Mouse (Mus musculus): Measurements from ENCODE around the gene Thra.

The Thra gene

GRCm38 (mm10) chr11:98795015-98795713 is 54.7 kb downstream of the Thra start, which contains the start of gene Msl1:
Gene Msl1, plus strand, starts transcription at chr11:98795516.
- peak; percentile 94 for DNase-seq (ENCODE audit: extremely low spot score, low spot score)

- DNase-seq (ENCODE audit: extremely low spot score, low spot score) = no peak
Observed at GRCm38 (mm10) chr11:98795714-98796514, 55.5 kb downstream of the Thra start.

DNA sequence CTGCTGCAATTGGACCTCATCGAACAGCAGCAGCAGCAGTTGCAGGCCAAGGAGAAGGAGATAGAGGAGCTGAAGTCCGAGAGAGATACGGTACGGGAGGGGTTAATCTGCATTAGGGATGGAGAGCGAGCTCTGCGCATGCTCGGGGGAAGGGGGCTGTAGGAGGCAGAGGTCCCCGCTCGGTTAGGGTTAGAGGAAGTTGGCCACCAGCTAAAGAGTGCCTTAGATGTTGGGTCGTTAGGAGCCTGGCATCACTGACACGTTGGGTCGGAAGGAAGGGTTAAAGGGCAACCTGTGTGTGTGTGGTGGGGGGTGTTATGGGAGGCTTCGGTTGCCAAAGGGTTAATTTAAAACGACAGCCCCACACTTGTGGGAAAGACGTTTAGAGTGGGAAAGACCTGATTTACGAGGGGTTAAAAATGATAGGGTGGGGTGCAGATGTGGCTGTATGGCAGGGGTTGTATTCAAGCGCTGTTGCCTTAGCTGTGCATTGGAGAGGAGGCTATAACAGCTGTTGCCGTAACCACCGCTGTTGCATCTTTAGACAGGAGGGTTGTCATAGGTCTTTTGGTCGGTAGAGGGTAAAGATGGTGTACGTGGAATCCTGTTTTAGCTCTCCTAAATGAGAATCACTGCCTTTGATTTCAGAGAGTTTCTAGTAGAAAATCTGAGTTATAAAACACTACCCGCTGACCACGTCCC is 56.2 kb downstream of the Thra start:
- DNase-seq (ENCODE audit: extremely low spot score, low spot score) = peak; percentile 84

GRCm38 (mm10) chr11:98797306-98797705 is 56.9 kb downstream of the Thra start:
- DNase-seq (ENCODE audit: extremely low spot score, low spot score) = no peak

- no peak for DNase-seq (ENCODE audit: extremely low spot score, low spot score)
Observed at GRCm38 (mm10) chr11:98797909-98798308, 57.5 kb downstream of the Thra start.

- no peak for DNase-seq (ENCODE audit: extremely low spot score, low spot score)
Observed at GRCm38 (mm10) chr11:98804605-98805004, 64.2 kb downstream of the Thra start, which contains the start of gene Casc3. Gene Casc3, plus strand, starts transcription at chr11:98804905.

DNA sequence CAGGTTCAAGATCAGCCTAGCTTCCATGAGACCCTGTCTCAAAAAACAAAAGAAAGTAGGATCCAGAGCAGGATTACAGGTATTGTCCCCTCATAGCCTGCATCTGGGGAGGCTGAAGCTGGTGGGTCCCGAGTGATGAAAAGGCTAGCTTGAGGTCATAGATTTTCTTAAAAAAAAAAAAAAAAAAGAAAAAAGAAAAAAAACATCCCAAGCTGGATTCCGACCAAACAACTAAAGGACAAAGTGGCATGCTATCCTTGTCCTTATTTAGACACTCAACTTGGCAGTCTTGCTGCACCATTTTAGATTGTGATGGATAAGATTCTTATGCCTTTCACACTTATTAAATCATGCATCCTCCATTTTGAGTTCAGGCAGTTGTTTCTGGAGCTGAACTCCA is 68.0 kb downstream of the Thra start:
- no peak for DNase-seq (ENCODE audit: extremely low spot score, low spot score)

GRCm38 (mm10) chr11:98809457-98810290 is 69.2 kb downstream of the Thra start:
- DNase-seq (ENCODE audit: extremely low spot score, low spot score) = peak; percentile 97

DNA sequence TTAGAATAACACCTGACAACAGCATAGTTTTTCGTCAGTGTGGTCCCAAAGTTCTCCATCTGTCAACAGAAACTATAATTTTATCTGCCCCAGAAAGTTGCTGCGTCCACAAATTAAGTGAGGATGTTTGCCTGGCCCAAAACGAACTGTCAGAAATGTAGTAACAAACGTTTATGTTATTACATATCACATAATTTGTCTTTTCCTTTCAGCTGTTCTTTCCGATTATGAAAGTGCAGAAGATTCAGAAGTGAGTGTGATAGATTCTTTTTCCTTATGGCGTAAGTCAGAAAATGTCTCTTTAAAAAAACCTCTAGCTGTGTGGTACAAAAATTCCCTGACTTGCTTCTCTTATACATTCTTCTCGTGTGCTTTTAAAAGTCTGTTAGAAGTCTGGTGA is 70.2 kb downstream of the Thra start:
- DNase-seq (ENCODE audit: extremely low spot score, low spot score) = no peak

DNA sequence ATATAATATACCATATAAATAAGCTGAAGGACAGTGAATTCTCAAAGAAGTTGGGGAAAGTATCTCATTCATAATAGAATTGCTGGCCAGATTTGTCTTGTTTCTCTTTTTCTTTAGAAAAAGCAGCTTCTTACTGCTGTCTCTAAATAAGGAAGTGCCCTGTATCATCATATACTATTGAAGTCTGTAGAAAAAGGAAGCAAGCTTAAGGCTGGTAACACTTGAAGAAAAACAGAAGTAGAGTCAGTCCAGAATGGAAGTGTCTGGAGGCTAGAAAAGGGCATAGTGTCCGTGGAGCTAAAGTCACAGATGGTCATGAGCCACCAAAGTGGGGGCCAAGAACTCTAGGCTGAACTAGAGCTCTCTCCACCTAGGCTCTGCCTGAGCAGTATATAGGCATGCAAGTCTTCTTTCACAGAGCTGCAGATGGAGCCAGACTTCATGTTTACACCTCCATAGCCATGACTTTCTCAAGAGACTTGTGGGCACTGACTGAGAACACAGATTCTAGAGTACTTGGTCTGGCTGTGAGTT is 76.3 kb downstream of the Thra start:
- DNase-seq (ENCODE audit: extremely low spot score, low spot score) = no peak
